Mouse (Mus musculus) MEL (cell line): Measurements from ENCODE around the gene Nlrc4.

Experiments used
- CHD1 ChIP-seq: IDR thresholded peaks from 2 replicates; pipeline ENCODE4 v1.6.1; 2012; ENCODE audit warnings: low read depth, mild to moderate bottlenecking, inconsistent platforms, low read length, improper control_type of control experiment
- CTCF ChIP-seq, 3 experiments: IDR thresholded peaks in 2 of 3; conservative IDR thresholded peaks in 1 of 3; 2 replicates each; pipeline ENCODE4 v1.5.1; 2011 to 2012; ENCODE audit warnings: low read length in 3 of 3, low read depth in 2 of 3, mild to moderate bottlenecking in 2 of 3, improper control_type of control experiment in 1 of 3, inconsistent platforms in 1 of 3, mixed read lengths in 1 of 3, moderate library complexity in 1 of 3; ENCODE audit not compliant: control insufficient read depth in 1 of 3, insufficient read depth in 1 of 3, poor library complexity in 1 of 3, severe bottlenecking in 1 of 3
- E2F4 ChIP-seq: IDR thresholded peaks from 2 replicates; pipeline ENCODE4 v1.6.1; 2011; ENCODE audit warnings: low read depth, low read length, improper control_type of control experiment, borderline replicate concordance
- EP300 ChIP-seq, 2 experiments: IDR thresholded peaks; 2 replicates each; pipeline ENCODE4 v1.6.1; 2011; ENCODE audit warnings: improper control_type of control experiment in 2 of 2, low read length in 2 of 2, low read depth in 1 of 2, mild to moderate bottlenecking in 1 of 2
- ETS1 ChIP-seq: IDR thresholded peaks from 2 replicates; pipeline ENCODE4 v1.6.1; 2012; ENCODE audit warnings: low read depth, mild to moderate bottlenecking, inconsistent platforms, low read length, improper control_type of control experiment, moderate library complexity
- ZMIZ1 ChIP-seq: IDR thresholded peaks from 2 replicates; pipeline ENCODE4 v1.6.1; 2012; ENCODE audit warnings: low read depth, mild to moderate bottlenecking, inconsistent platforms, low read length, improper control_type of control experiment, moderate library complexity

DNA sequence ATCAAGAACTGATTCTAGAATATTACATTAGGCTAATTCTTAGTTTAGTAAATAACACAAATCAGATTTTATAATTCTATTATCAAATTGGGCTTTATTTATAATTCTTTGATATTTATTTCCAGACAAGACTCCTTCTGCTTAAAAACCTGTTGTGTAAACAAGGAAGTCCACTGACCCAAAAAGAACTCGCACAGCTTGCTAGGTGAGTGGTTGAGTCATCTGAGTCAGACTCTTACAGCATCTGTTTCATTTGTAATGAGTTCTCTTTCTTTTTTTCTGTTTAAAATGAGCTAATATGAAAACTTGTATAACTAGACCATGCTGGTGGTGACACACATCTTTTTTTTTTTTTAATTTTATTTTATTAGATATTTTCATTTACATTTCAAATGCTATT lies 82.0 kb downstream of the Nlrc4 start:
- TF ChIP-seq EP300 (IDR thresholded peaks at IDR 0.05; ENCODE audit: low read depth in 1 of 2, low read length in 2 of 2) (no peak), CHD1 (no peak), ETS1 (no peak), E2F4 (no peak), CTCF (IDR thresholded peaks at IDR 0.05 in 2 of 3, conservative IDR thresholded peaks at IDR 0.05 in 1 of 3; ENCODE audit: control insufficient read depth in 1 of 3, insufficient read depth in 1 of 3, low read depth in 2 of 3, low read length in 3 of 3, poor library complexity in 1 of 3, severe bottlenecking in 1 of 3) (no peak), ZMIZ1 (no peak)
